Mouse (Mus musculus) left cerebral cortex, postnatal 25 days (tissue): Measurements from ENCODE around the gene 2200002D01Rik. TPM values are rescaled to one million over a fixed set of nuclear protein-coding genes. Genes with fewer than 3 reads are reported as not detected.
"Not testable (repeated sequence)": the region's sequence is repeated elsewhere in the genome, so short reads cannot be mapped to it uniquely, and the experiment has no call there.

ENCODE experiments used
- DNase-seq, 2 experiments: peaks; one replicate each; pipeline ENCODE4 v3.0.0; 2022; ENCODE audit warnings: low spot score in 2 of 2, mixed read lengths in 1 of 2
- intact Hi-C: fragments of 180-260 bp; cut with DNase I; formaldehyde crosslinking; loops from one replicate; pipeline ENCODE4 v1.15.1; 2025
- total RNA-seq, 2 experiments: library from RNA; stranded (reverse); gene quantifications; 2 replicates each; pipeline ENCODE4 v1.2.3; 2021

2200002D01Rik gene
- total RNA-seq, 2 experiments from 2014 or later, result not detected

GRCm38 (mm10) chr7:29246619-29247313 lies 1.5 kb downstream of the 2200002D01Rik start:
- intact Hi-C loops, result loop anchor here (2.0 to 5.0 kb wide), 2 partner anchors 50 to 194 kb away; no protein-coding TSS in a partner anchor
- no peak for DNase-seq

GRCm38 (mm10) chr7:29246015-29246414 lies 2.3 kb downstream of the 2200002D01Rik start:
- intact Hi-C loops, result loop anchor here (2.0 to 5.0 kb wide), 2 partner anchors 51 to 194 kb away; no protein-coding TSS in a partner anchor
- no peak for DNase-seq

GRCm38 (mm10) chr7:29244732-29245416 lies 3.4 kb downstream of the 2200002D01Rik start:
- no peak for DNase-seq
- intact Hi-C loops, result loop anchor here (5.0 kb wide), 2 partner anchors 117 to 193 kb away; no protein-coding TSS in a partner anchor

GRCm38 (mm10) chr7:29238019-29238967 lies 10.0 kb downstream of the 2200002D01Rik start, which contains the start of gene Yif1b:
Gene Yif1b (plus strand): TSS chr7:29238329.
- intact Hi-C loops, result loop anchor here (1.0 kb wide), 1 partner anchor 58 kb away; the partner anchor contains the start of gene Psmd8
- peak; percentile 96 to 99 for DNase-seq

DNA sequence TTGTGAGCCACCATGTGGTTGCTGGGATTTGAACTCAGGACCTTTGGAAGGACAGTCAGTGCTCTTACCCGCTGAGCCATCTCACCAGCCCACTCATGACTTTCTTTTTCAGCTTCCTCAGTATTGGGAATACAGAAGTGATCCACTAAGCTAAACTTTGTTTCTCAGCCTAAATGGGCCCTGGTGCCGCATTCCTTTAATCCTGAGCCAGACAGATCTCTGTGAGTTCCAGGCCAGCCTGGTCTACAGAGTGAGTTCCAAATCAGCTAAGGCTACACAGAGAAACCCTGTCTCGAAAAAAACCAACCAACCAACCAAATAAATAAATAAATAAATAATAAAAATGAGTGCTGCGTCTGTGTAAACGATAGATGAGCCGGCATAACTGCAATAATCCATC lies 10.7 kb downstream of the 2200002D01Rik start:
- intact Hi-C loops, DNase-seq: not testable (repeated sequence)

DNA sequence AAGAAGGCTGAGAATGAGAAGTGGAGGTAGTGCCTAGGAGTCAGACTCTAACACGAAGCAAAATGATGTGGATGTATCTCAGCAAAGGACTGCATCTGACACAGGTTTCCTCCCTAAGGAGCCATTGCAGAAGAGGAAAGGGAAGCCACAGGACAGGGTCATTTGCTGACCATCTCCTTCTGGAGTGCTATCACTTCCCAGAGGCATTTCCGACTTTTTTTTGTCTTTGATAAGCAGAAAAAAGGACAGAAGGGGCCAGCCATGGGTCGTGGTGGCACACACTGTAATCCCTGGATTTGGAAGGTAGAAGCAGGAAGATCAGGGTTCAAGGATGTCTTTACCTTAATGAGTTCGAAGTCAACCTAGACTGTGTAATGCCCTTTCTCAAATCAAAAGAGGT lies 11.7 kb downstream of the 2200002D01Rik start:
- no peak for DNase-seq
- intact Hi-C loops, result no loop called here

- intact Hi-C loops, result no loop called here
Measured at GRCm38 (mm10) chr7:29234661-29235060, 13.6 kb downstream of the 2200002D01Rik start.

GRCm38 (mm10) chr7:29233745-29234144 lies 14.5 kb downstream of the 2200002D01Rik start:
- peak in 1 of 2 experiments; percentile 38 for DNase-seq
- intact Hi-C loops, result no loop called here

More at GRCm38 (mm10) chr7:29234661-29235060, 13.6 kb downstream of the 2200002D01Rik start:
- no peak for DNase-seq

- intact Hi-C loops, result no loop called here
- DNase-seq, result no peak
Measured at GRCm38 (mm10) chr7:29232247-29233013, 15.8 kb downstream of the 2200002D01Rik start, which contains the start of gene Kcnk6. Gene Kcnk6 (minus strand): TSS chr7:29232515.

GRCm38 (mm10) chr7:29231517-29231916 lies 16.7 kb downstream of the 2200002D01Rik start:
- intact Hi-C loops, result no loop called here
- no peak for DNase-seq

GRCm38 (mm10) chr7:29230560-29230959 lies 17.7 kb downstream of the 2200002D01Rik start:
- intact Hi-C loops, result no loop called here
- no peak for DNase-seq

DNA sequence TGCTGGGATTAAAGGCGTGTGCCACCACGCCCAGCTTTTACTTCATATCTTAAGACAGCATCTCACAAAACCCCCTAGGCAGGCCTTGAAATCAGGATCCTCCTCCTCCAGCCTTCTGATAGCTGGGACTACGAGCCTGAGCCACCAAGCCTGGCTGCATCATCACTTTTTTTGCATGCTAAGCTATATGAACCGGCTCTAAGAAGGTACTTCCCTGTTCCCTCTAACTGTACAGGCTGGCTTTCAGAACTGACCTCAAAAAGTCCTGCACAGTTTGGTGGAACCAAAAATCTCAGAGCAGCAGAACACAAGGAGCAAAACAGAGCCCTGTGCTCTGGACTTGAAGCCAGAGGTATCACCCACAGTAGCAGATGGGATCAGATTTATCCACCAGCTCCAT lies 20.1 kb downstream of the 2200002D01Rik start:
- intact Hi-C loops, result no loop called here
- no peak for DNase-seq

DNA sequence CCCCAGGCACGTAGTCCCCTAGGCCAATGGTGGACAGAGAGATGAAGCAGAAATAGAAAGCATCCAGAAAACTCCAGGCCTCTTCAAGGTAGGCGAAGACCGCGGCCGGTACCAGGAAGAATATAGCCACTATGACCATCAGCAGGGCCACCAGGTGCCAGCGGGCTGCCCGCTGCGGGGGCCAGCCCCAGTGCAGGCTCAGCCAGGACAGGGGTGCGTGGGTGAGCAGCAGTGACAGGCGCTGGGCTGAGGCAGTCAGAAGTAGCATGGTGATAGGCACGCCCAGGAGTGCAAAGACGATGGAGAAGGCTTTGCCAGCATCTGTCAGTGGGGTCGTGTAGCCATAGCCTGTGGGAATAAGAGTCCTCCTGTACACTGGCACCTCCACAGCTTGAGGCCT lies 22.7 kb downstream of the 2200002D01Rik start:
- intact Hi-C loops, result no loop called here
- DNase-seq, result no peak

DNA sequence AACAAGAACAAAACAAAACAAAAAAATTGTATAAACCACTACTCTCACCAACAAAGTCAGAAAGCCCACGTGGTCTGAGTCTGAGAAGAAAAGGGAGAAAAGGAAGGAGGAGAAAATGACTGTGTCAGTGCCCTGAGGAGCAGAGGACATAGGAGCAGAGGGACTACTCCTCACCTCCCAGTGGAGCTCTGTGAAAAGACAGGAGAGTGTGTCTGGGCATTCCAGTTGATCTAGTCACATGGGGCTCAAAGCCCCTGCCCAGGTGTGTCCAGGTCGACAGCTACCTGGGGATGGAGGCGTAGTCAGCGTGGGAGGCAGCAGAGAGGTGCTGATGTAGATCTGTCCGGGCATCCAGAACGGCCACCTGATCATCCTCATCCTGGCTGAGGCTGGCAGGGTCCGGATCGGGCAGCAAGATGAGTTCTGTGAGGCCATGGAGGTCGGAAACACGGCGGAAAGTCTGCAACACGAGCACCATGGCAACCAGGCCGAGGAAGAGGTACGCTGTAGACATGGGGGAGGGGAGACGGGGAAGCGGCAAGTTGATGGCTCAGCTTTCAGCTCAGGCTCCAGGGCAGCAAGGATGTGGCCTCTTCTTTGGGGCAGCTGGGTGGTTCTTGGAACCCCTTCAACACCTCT lies 23.4 kb downstream of the 2200002D01Rik start:
- intact Hi-C loops, result no loop called here
- no peak for DNase-seq

GRCm38 (mm10) chr7:29214846-29215245 lies 33.4 kb downstream of the 2200002D01Rik start:
- no peak for DNase-seq
- intact Hi-C loops, result no loop called here

DNA sequence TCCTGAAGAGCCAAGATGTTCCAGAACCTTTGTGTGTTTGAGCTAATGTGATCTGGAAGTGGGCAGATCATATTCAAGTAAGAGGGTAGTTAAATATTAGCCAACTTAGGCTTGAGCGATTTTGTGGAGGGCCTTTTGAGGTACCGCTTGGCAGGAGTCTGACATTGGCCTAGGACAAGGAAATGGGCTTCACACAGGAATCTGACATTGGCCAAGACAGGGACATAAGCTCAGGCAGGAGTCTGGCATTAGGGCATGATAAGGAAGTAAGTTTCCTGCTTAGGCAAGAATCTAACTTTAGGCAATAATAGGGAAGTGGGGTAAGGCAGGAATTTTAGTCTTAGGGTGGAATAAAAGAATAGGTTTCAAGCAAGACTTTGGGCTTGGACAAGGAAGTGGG lies 34.0 kb downstream of the 2200002D01Rik start:
- intact Hi-C loops, result no loop called here
- DNase-seq, result no peak

GRCm38 (mm10) chr7:29213675-29214082 lies 34.6 kb downstream of the 2200002D01Rik start, which contains the start of gene Catsperg1:
Gene Catsperg1 (minus strand): TSS chr7:29214035.
- DNase-seq, result no peak
- intact Hi-C loops, result no loop called here
